Mouse (Mus musculus) left cerebral cortex, postnatal 14 days (tissue): ENCODE results near the gene Cnot8. TPM values are rescaled to one million over a fixed set of nuclear protein-coding genes. Genes with fewer than 3 reads are reported as not detected.
A peak's percentile ranks its signal among the peaks of the same experiment; 100 is the strongest.

Experiments
- DNase-seq, 2 experiments: peaks; one replicate each; pipeline ENCODE4 v3.0.0; 2021 to 2022; ENCODE audit warnings: low spot score in 2 of 2, mixed read lengths in 1 of 2
- intact Hi-C: fragments of 180-260 bp; cut with DNase I; formaldehyde crosslinking; loops from one replicate; pipeline ENCODE4 v1.15.1; 2025
- total RNA-seq, 2 experiments: library from RNA; stranded (reverse); gene quantifications; 2 replicates each; pipeline ENCODE4 v1.2.3; 2021

Gene Cnot8
- total RNA-seq, 2 experiments from 2014 or later: 52.1 to 54.3 TPM

GRCm38 (mm10) chr11:58138821-58139220, 34.9 kb downstream of the Cnot8 start:
- DNase-seq: no peak
- intact Hi-C loops: no loop called here

GRCm38 (mm10) chr11:58139466-58139865, 35.5 kb downstream of the Cnot8 start:
- intact Hi-C loops: no loop called here
- no peak for DNase-seq

- intact Hi-C loops: no loop called here
- peak; percentile 54 to 82 for DNase-seq
Measured at GRCm38 (mm10) chr11:58143704-58144426, 39.9 kb downstream of the Cnot8 start.

- no peak for DNase-seq
- intact Hi-C loops: no loop called here
Measured at GRCm38 (mm10) chr11:58146241-58146640, 42.3 kb downstream of the Cnot8 start.

- intact Hi-C loops: no loop called here
- no peak for DNase-seq
Measured at GRCm38 (mm10) chr11:58155458-58155857, 51.5 kb downstream of the Cnot8 start.

- DNase-seq: no peak
- intact Hi-C loops: no loop called here
Measured at GRCm38 (mm10) chr11:58156871-58157270, 52.9 kb downstream of the Cnot8 start.

GRCm38 (mm10) chr11:58165072-58165471, 61.1 kb downstream of the Cnot8 start:
- DNase-seq: no peak
- intact Hi-C loops: no loop called here

GRCm38 (mm10) chr11:58167822-58168166, 63.8 kb downstream of the Cnot8 start:
- intact Hi-C loops: no loop called here

More at GRCm38 (mm10) chr11:58167822-58168166, 63.8 kb downstream of the Cnot8 start:
- DNase-seq: no peak

Other genes with a start within 250 kb of the Cnot8 start
- 10 to 100 TPM; 86.2 to 86.3 TPM for gene Larp1, start 95.1 kb upstream of the Cnot8 start, total RNA-seq
- gene Gm12248, start 11.0 kb upstream of the Cnot8 start, total RNA-seq: not detected
- 10 to 100 TPM; 16.0 to 18.0 TPM for gene Gemin5, start 64.4 kb downstream of the Cnot8 start, total RNA-seq
- 10 to 100 TPM; 30.8 to 33.4 TPM for gene Mrpl22, start 67.5 kb downstream of the Cnot8 start, total RNA-seq
- 1 to 10 TPM; 2.1 TPM for gene Igtp, start 95.4 kb downstream of the Cnot8 start, total RNA-seq
- 1 to 10 TPM; 1.6 to 1.7 TPM for gene Irgm2, start 95.5 kb downstream of the Cnot8 start, total RNA-seq
- not detected for gene 4930438A08Rik, start 170.6 kb downstream of the Cnot8 start, total RNA-seq
- gene Zfp692, start 202.9 kb downstream of the Cnot8 start, total RNA-seq: 10 to 100 TPM; 20.0 to 21.3 TPM
- 10 to 100 TPM; 48.6 to 52.7 TPM for gene Zfp672, start 226.2 kb downstream of the Cnot8 start, total RNA-seq
- gene Sh3bp5l, start 226.6 kb downstream of the Cnot8 start, total RNA-seq: 10 to 100 TPM; 54.1 to 59.7 TPM